Mouse (Mus musculus) thymus, postnatal 0 days (tissue): ENCODE measurements around the gene Ccdc88c. TPM values are rescaled to one million over a fixed set of nuclear protein-coding genes. Genes with fewer than 3 reads are reported as not detected.

Experiments
- DNase-seq: peaks from one replicate; pipeline ENCODE4 v3.0.0-alpha.2; 2015; ENCODE audit warnings: low spot score
- microRNA counts: library from miRNA; unstranded; fragments of <30 nt; microRNA quantifications from one replicate; lab custom pipeline; 2015
- microRNA-seq: library from miRNA; unstranded; fragments of <30 nt; microRNA quantifications from one replicate; pipeline ENCODE4, GENCODE M21; 2016; ENCODE audit warnings: borderline number of aligned reads
- polyA plus RNA-seq: library from polyadenylated mRNA; unstranded; fragments of >200 nt; fragmentation: Nextera tagmentation; extraction: Ambion mirVana; gene quantifications from 2 replicates; pipeline ENCODE4 v1.2.1, GENCODE M21; 2015

Gene Ccdc88c
- polyA plus RNA-seq, 1 experiment from 2014 or later, result 24.5 TPM

- DNase-seq, result no peak
These were observed 143.3 kb downstream of the Ccdc88c start for GRCm38 (mm10) chr12:100885585-100885984.

- no peak for DNase-seq
These were observed 145.7 kb downstream of the Ccdc88c start for GRCm38 (mm10) chr12:100883168-100883567.

GRCm38 (mm10) chr12:100878556-100878955, 150.3 kb downstream of the Ccdc88c start:
- no peak for DNase-seq

DNA sequence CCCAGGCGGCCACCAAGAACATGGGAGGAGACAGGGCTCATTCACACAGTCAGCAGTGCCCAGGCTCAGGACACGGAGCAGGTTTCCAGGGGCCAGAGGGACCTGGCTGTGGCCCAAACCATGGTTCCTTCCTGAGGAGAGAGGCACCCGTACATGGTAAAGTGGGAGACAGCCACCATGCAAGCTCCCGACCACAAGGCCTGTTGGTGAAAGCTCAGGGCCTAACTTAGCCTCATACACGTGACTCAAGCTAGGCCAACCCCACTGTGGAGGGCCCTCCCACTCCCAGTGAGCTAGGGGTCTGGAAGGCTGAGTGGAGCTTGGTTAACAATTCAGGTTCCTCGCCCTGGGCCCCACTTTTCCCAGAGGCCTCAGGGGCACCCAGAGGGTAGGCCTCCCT, 150.9 kb downstream of the Ccdc88c start:
- no peak for DNase-seq

GRCm38 (mm10) chr12:100875960-100876359, 152.9 kb downstream of the Ccdc88c start:
- DNase-seq, result no peak

- DNase-seq, result no peak
These were observed 153.3 kb downstream of the Ccdc88c start for GRCm38 (mm10) chr12:100875553-100875952.

DNA sequence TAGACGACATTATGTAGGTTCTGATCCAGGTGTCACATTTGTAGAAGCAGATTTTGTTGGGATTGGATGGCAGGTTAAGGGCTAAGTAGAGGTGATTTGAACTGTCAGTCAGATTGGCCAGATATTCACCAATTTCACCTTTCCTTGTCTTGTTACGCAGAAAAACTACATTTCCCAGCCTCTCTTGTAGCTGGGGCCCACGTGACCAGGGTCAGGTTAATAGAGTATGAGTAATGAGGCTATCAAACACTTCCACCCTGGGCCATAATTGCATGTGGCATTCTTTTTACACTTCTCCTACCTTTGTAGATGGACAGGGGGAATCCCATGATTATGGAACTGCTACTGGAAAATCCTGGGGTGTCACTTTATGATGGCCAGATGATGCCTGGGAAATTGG, 155.2 kb downstream of the Ccdc88c start:
- DNase-seq, result no peak

DNA sequence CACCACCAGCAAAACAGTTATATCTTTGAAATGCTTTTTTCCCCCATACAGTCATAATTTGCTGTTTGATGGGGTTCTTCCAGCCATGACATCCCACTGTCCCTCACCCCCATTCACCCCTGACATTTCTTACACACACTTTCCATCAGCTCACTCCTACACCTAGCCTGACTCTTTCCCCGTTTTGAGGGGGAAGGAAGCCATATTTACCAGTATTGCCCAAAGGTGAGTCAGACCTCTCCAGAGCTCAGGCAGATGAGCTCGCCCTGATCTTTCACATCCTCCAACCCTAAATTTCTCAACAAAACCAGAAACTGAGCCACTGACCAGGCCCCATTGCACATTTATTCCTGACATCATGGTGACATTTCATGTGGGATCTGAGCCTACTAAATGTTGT, 157.0 kb downstream of the Ccdc88c start:
- no peak for DNase-seq

GRCm38 (mm10) chr12:100871234-100871633, 157.6 kb downstream of the Ccdc88c start:
- DNase-seq, result no peak

- no peak for DNase-seq
These were observed 160.7 kb downstream of the Ccdc88c start for GRCm38 (mm10) chr12:100868049-100868622.

- DNase-seq, result no peak
These were observed 161.8 kb downstream of the Ccdc88c start for GRCm38 (mm10) chr12:100867097-100867496.

DNA sequence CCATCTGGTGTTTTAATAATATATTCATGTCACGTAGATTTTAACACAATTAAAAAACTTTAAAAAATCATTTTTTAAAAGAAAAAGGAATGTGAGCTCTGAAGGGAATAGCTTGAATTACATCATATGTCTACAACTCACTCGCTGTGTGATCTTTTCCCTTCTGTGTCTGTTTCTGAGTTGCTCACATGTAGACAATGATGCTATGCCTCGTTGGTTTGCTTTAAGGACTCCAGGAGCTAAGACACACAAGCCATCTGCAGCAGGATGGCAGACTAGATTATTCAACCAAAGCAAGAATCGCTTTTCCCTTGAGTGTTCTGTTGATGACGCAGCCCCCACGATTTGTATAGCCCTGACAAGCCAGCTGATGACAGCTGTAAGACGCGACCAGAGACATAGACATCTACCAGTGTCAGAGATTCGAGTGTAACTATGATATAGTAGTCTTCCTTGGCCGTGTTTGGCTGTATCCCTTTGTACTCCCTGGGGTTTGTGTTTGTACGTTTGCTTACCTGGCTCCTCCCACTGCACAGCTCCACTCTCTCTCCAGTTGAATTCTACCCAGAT, 163.3 kb downstream of the Ccdc88c start:
- no peak for DNase-seq

DNA sequence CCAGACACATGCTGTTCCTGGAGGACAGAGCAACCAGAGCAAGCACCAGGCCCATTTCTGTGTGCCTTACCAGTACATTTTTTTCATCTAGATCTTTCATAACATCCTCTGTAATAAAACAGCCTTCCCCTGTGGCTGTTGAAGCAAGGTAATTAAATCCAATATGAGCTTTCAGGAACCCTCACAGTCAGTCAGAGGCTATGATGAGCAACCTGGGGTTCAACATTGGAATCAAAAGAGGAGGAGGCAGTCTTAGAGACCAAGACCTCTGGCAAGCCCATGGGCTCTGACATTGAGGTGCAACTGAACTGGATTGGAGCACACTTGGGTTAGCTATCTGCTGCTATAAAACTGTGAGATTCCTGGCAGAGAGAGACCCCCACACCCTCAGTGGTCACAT, 163.8 kb downstream of the Ccdc88c start:
- DNase-seq, result no peak

DNA sequence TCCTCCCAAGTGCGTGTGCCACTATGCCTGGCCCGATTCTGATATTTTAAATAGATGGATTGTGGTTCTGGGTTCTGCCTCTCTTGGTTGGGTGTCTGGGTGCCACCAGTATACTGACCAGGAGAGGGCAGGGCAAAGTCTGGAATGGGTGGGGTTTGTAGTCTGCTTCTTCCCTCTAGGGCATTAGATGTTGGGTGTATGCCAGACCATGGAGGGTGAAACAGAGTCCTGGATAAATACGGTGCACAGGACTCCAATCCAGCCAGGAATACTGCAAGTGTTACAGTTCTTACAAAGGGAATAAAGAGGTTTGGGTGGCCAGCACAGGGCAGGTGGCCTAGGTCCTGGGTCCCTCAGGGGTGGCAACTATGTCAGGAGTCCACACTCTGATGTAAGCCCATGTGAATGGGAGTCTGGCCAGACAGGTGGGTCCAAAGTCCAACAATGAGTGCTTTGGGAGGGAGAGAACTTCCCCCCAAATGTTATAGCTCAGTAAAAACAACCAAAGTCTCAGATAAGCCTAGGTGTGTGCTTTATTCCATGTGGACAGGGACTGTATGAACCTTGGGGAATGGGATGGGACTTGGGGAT, 165.9 kb downstream of the Ccdc88c start:
- no peak for DNase-seq

DNA sequence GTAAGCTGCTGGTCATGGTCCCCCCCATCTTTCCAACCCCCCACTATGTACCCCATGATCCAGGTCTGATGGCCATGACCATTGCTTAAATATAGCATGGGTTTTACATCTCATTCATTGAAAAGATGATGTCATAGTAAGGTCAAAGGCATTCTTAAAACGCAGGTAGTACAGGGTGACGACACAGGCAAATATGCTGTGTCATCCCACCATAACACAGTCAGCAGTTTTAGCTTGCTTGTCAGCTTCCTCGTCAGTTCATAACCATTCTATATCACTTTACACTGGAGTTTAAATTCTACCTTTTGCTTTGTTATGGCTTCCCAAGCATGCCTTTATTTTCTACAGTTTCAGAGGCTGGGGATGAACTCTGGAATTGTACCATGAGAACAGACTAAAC, 166.6 kb downstream of the Ccdc88c start:
- DNase-seq, result no peak

MicroRNAs within 50 kb of the gene (microRNA counts, 519-probe panel; counts per million panel counts)
- 473 counts per million, percentile 71 among the panel's probes with 10 or more counts for microRNA mmu-miR-1190 (lab: Ali Mortazavi, UCI)

Small RNA genes lying within 50 kb of the gene (microRNA-seq; reads per million reads assigned to microRNA genes)
- gene Mir1190, result not detected

Other genes starting within 250 kb of the Ccdc88c start
- 1.9 and 2.2 TPM in 2 replicates for gene Dglucy, start 250.0 kb downstream of the Ccdc88c start, polyA plus RNA-seq
- 6.8 and 7.5 TPM in 2 replicates for gene Gpr68, start 120.9 kb downstream of the Ccdc88c start, polyA plus RNA-seq
- 34.1 and 44.2 TPM in 2 replicates for gene Ppp4r3a, start 54.6 kb upstream of the Ccdc88c start, polyA plus RNA-seq